Mouse (Mus musculus): ENCODE data around the gene Cap1. TPM values are rescaled to one million over a fixed set of nuclear protein-coding genes. Genes with fewer than 3 reads are reported as not detected.
"Not testable (repeated sequence)": the region's sequence is repeated elsewhere in the genome, so short reads cannot be mapped to it uniquely, and the experiment has no call there.

Cap1 gene
- total RNA-seq, 2 experiments from 2014 or later: 62.2 to 66.9 TPM

- intact Hi-C loops (cut with DNase I): no loop called here
- no peak for DNase-seq
These were observed 32.2 kb downstream of the Cap1 start for GRCm38 (mm10) chr4:122853691-122854090.

GRCm38 (mm10) chr4:122851535-122851934, 34.3 kb downstream of the Cap1 start:
- DNase-seq: no peak
- intact Hi-C loops (cut with DNase I): no loop called here

- peak; percentile 36 to 40 for DNase-seq
- intact Hi-C loops (cut with DNase I): no loop called here
These were observed 37.7 kb downstream of the Cap1 start for GRCm38 (mm10) chr4:122848150-122848621.

GRCm38 (mm10) chr4:122838416-122838815, 47.4 kb downstream of the Cap1 start:
- intact Hi-C loops (cut with DNase I): no loop called here

GRCm38 (mm10) chr4:122837994-122838393, 47.9 kb downstream of the Cap1 start:
- DNase-seq: no peak
- intact Hi-C loops (cut with DNase I): loop anchor here (2.0 kb wide), 1 partner anchor 19 kb away; no protein-coding TSS in a partner anchor

More at GRCm38 (mm10) chr4:122838416-122838815, 47.4 kb downstream of the Cap1 start:
- no peak for DNase-seq

- intact Hi-C loops (cut with DNase I): loop anchor here (2.0 kb wide), 1 partner anchor 20 kb away; no protein-coding TSS in a partner anchor
These were observed 48.6 kb downstream of the Cap1 start for GRCm38 (mm10) chr4:122837180-122837730.

GRCm38 (mm10) chr4:122836403-122836775, 49.5 kb downstream of the Cap1 start:
- intact Hi-C loops (cut with DNase I): loop anchor here (2.0 kb wide), 1 partner anchor 20 kb away; no protein-coding TSS in a partner anchor
- DNase-seq: no peak

More at GRCm38 (mm10) chr4:122837180-122837730, 48.6 kb downstream of the Cap1 start:
- DNase-seq: no peak

- intact Hi-C loops (cut with DNase I): loop anchor here (2.0 kb wide), 1 partner anchor 21 kb away; no protein-coding TSS in a partner anchor
- DNase-seq: peak; percentile 84 to 88
These were observed 50.1 kb downstream of the Cap1 start, which contains the start of gene Ppt1 for GRCm38 (mm10) chr4:122835530-122836402. TSS of gene Ppt1 (plus strand) at chr4:122836242.

- no peak for DNase-seq
- intact Hi-C loops (cut with DNase I): no loop called here
These were observed 54.0 kb downstream of the Cap1 start for GRCm38 (mm10) chr4:122831888-122832287.

- intact Hi-C loops (cut with DNase I): no loop called here
- no peak for DNase-seq
These were observed 56.5 kb downstream of the Cap1 start for GRCm38 (mm10) chr4:122829339-122829738.

GRCm38 (mm10) chr4:122827651-122828050, 58.2 kb downstream of the Cap1 start:
- DNase-seq: no peak
- intact Hi-C loops (cut with DNase I): no loop called here

- intact Hi-C loops (cut with DNase I); DNase-seq: not testable (repeated sequence)
These were observed 64.9 kb downstream of the Cap1 start for GRCm38 (mm10) chr4:122820941-122821340.

- intact Hi-C loops (cut with DNase I): no loop called here
- DNase-seq: no peak
These were observed 69.7 kb downstream of the Cap1 start for GRCm38 (mm10) chr4:122816202-122816601.

- intact Hi-C loops (cut with DNase I): no loop called here
- DNase-seq: no peak
These were observed 74.0 kb downstream of the Cap1 start for GRCm38 (mm10) chr4:122811824-122812223.

GRCm38 (mm10) chr4:122811180-122811579, 74.7 kb downstream of the Cap1 start:
- DNase-seq: no peak
- intact Hi-C loops (cut with DNase I): no loop called here

Other genes with a start within 250 kb of the Cap1 start
- not detected for gene 9530002B09Rik, start 196.8 kb downstream of the Cap1 start, total RNA-seq (2021)
- gene Ppt1, start 49.8 kb downstream of the Cap1 start, total RNA-seq (2021): 10 to 100 TPM; 35.4 to 40.0 TPM
- under 1 TPM in 1 of 2 experiments, not detected in 1; 0.24 TPM for gene Mfsd2a, start 75.1 kb upstream of the Cap1 start, total RNA-seq (2021)
- gene Mycl, start 109.6 kb upstream of the Cap1 start, total RNA-seq (2021): under 1 TPM; 0.32 to 0.62 TPM
- gene Trit1, start 130.5 kb upstream of the Cap1 start, total RNA-seq (2021): 1 to 10 TPM; 5.7 to 7.0 TPM
- gene Bmp8b, start 219.1 kb upstream of the Cap1 start, total RNA-seq (2021): not detected
- not detected for gene Oxct2b, start 230.2 kb upstream of the Cap1 start, total RNA-seq (2021)

All from heart, postnatal 14 days (tissue).